In the genomic region with DNA sequence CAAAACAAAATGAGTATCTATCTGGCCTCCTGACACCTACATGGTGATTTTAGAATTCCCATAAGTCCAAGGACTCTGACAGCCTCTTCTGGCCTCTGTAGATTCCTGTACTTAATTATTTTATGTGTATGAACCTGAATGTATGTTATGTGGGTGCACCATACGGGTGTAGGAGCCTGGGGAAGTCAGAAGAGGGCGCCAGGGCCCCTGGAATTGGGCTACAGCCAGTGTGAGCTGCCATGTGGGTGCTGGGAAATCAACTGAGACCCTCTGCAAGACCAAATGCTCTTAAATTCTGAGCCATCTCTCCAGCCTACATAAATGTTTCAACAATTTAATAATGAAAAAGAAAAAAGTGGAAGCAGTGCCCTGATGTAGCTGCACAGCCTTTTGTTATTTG, we compare ENCODE assay signal across 17 mouse cellular contexts. TPM values are rescaled to one million over a fixed set of nuclear protein-coding genes. Genes with fewer than 3 reads are reported as not detected.
DNase-seq lines count a peak whose midpoint lies in the region; ATAC-seq and TF ChIP-seq lines count a peak whose summit lies in the region.
"Had no signal": no experiment of that assay in that cellular context is flagged by ENCODE, and none has a peak within 500 bp of the region (broad histone marks: within the 10 kb centered on the region; RNA-seq: fewer than 3 reads in every experiment).

No protein-coding gene starts in this region.

- no peaks in the 10 kb centered on the region for H3K27me3 ChIP-seq in heart, adult 2 months (ENCODE audit: control insufficient read depth, insufficient read depth, low read length)
- H3K27me3 ChIP-seq in heart, embryonic 11.5 days (ENCODE audit: control insufficient read depth, insufficient read depth, low read length), result no peaks in the 10 kb centered on the region
- H3K27me3 ChIP-seq in lung, postnatal 0 days (replicated peaks; ENCODE audit: insufficient read depth, low read length), result no peaks in the 10 kb centered on the region
- H3K27me3 ChIP-seq: hindbrain, embryonic 15.5 days; midbrain, embryonic 12.5 days had no signal

- 0 out of 2 replicates have a peak, but pooled peaks have one; percentile 7 for TF ChIP-seq CTCF in heart, adult 2 months (IDR thresholded peaks at IDR 0.05)
- TF ChIP-seq CTCF in lung, postnatal 0 days (IDR thresholded peaks at IDR 0.05), result no peak

- no peaks in the 10 kb centered on the region for H3K79me2 ChIP-seq in heart, adult 2 months (replicated peaks; ENCODE audit: control insufficient read depth, insufficient read depth, low read length)

- TF ChIP-seq POLR2A in heart, adult 2 months (IDR thresholded peaks at IDR 0.05; ENCODE audit: insufficient read depth, low read depth, low read length), result no peak

- no peak overlapping the region for H3K4me2 ChIP-seq in heart, embryonic 11.5 days
- H3K4me2 ChIP-seq in lung, postnatal 0 days (replicated peaks; ENCODE audit: low read depth, low read length), result no peak overlapping the region
- H3K4me2 ChIP-seq: hindbrain, embryonic 15.5 days; midbrain, embryonic 12.5 days had no signal

- no peak overlapping the region for H3K27ac ChIP-seq in heart, adult 2 months
- H3K27ac ChIP-seq in heart, embryonic 11.5 days (ENCODE audit: low read depth, low read length), result no peak overlapping the region
- H3K27ac ChIP-seq in lung, postnatal 0 days (ENCODE audit: low read length), result no peak overlapping the region
- H3K27ac ChIP-seq: hindbrain, embryonic 15.5 days; kidney, postnatal 0 days; midbrain, embryonic 12.5 days had no signal

- 55% methylated on average over 2 of the region's 2 CpGs for WGBS in heart, adult 2 months
- WGBS in heart, embryonic 11.5 days (ENCODE audit: insufficient replicate concordance), result 33% methylated on average over 2 of the region's 2 CpGs
- WGBS in lung, postnatal 0 days, result 23% methylated on average over 2 of the region's 2 CpGs

- no peaks in the 10 kb centered on the region for H3K36me3 ChIP-seq in heart, adult 2 months (ENCODE audit: control insufficient read depth, insufficient read depth, low read length)
- no peaks in the 10 kb centered on the region for H3K36me3 ChIP-seq in heart, embryonic 11.5 days (ENCODE audit: control insufficient read depth, insufficient read depth, low read length)
- no peaks in the 10 kb centered on the region for H3K36me3 ChIP-seq in lung, postnatal 0 days (ENCODE audit: insufficient read depth, low read length)
- H3K36me3 ChIP-seq: hindbrain, embryonic 15.5 days; midbrain, embryonic 12.5 days had no signal

- no peak for DNase-seq in heart, adult 2 months
- peak; percentile 3 for DNase-seq in lung, postnatal 0 days (ENCODE audit: low spot score)
- DNase-seq in lung, adult 18-20 months, result no peak
- peak; percentile 37 for DNase-seq in R1 (ENCODE audit: low read depth, low spot score)
- no peak for DNase-seq in embryo, embryonic 11 days
- DNase-seq in right cerebral cortex, postnatal 36 days (ENCODE audit: low spot score in 2 of 2), result no peak
- DNase-seq: heart, adult 18-20 months; heart, postnatal 10 days; right cerebral cortex, adult 18-20 months; thymus, postnatal 25 days had no signal

- H3K4me3 ChIP-seq in heart, adult 2 months, result no peak overlapping the region
- H3K4me3 ChIP-seq in heart, embryonic 11.5 days (ENCODE audit: low read depth, low read length), result no peak overlapping the region
- no peak overlapping the region for H3K4me3 ChIP-seq in lung, postnatal 0 days (ENCODE audit: low read depth, low read length)
- H3K4me3 ChIP-seq: hindbrain, embryonic 15.5 days; midbrain, embryonic 12.5 days; myocyte had no signal

- H3K9ac ChIP-seq in heart, adult 2 months (ENCODE audit: low read depth, low read length), result no peak overlapping the region
- no peak overlapping the region for H3K9ac ChIP-seq in heart, embryonic 11.5 days (ENCODE audit: low read depth, low read length)
- no peak overlapping the region for H3K9ac ChIP-seq in lung, postnatal 0 days (replicated peaks; ENCODE audit: low read depth)
- H3K9ac ChIP-seq: hindbrain, embryonic 15.5 days; midbrain, embryonic 12.5 days had no signal

- ATAC-seq in heart, embryonic 11.5 days (replicated peaks; ENCODE audit: insufficient number of reproducible peaks, low FRiP score, low TSS enrichment), result no peak
- no peak for ATAC-seq in lung, postnatal 0 days

- TF ChIP-seq EP300 in heart, adult 2 months (IDR thresholded peaks at IDR 0.05; ENCODE audit: insufficient read depth, low read depth, low read length), result no peak
- TF ChIP-seq EP300 in lung, postnatal 0 days (IDR thresholded peaks at IDR 0.05), result no peak

- intact Hi-C loops in heart, adult 2 months (cut with DNase I), result no loop called here

- no peaks in the 10 kb centered on the region for H3K4me1 ChIP-seq in heart, adult 2 months (ENCODE audit: control insufficient read depth, insufficient read depth, low read length)
- no peaks in the 10 kb centered on the region for H3K4me1 ChIP-seq in heart, embryonic 11.5 days (ENCODE audit: control insufficient read depth, insufficient read depth, low read length)
- H3K4me1 ChIP-seq in lung, postnatal 0 days (ENCODE audit: insufficient read depth, low read depth, low read length), result no peaks in the 10 kb centered on the region
- H3K4me1 ChIP-seq: hindbrain, embryonic 15.5 days; midbrain, embryonic 12.5 days had no signal

- H3K9me3 ChIP-seq in heart, embryonic 11.5 days (replicated peaks; ENCODE audit: control insufficient read depth, low read length), result no peaks in the 10 kb centered on the region
- H3K9me3 ChIP-seq in lung, postnatal 0 days (ENCODE audit: low read length), result no peaks in the 10 kb centered on the region
- H3K9me3 ChIP-seq: hindbrain, embryonic 15.5 days had no signal

RNA-seq across cellular contexts. Expression of a gene that starts 10.9 kb away (rescaled TPM):
- total RNA-seq in heart, adult 2 months (2021), result 100 to 1,000 TPM; 222 to 321 TPM
- 510 and 694 TPM in 2 replicates for polyA plus RNA-seq in heart, adult 2 months (2012; rRNA removed)
- polyA plus RNA-seq in heart, embryonic 11.5 days (2014; fragmentation: Nextera tagmentation; extraction: Ambion mirVana), result 1,448 and 1,508 TPM in 2 replicates
- 1,989 and 2,317 TPM in 2 replicates for polyA plus RNA-seq in lung, postnatal 0 days (2015; fragmentation: Nextera tagmentation; extraction: Ambion mirVana)

RNA-seq across cellular contexts. Expression of a gene that starts 23.9 kb away (rescaled TPM):
- total RNA-seq in heart, adult 2 months (2021), result not detected
- 0.15 and 0.21 TPM in 2 replicates for polyA plus RNA-seq in heart, adult 2 months (2012; rRNA removed)
- 0.57 TPM in 1 of 2 replicates, not detected in the other for polyA plus RNA-seq in heart, embryonic 11.5 days (2014; fragmentation: Nextera tagmentation; extraction: Ambion mirVana)
- 0.36 and 0.74 TPM in 2 replicates for polyA plus RNA-seq in lung, postnatal 0 days (2015; fragmentation: Nextera tagmentation; extraction: Ambion mirVana)
- total RNA-seq: heart, adult 18-20 months; heart, postnatal 10 days had no signal
- polyA plus RNA-seq: liver, embryonic 16.5 days; spleen, adult 2 months had no signal

RNA-seq across cellular contexts. Expression of a gene that starts 41.1 kb away (rescaled TPM):
- 10 to 100 TPM; 13.0 to 13.4 TPM for total RNA-seq in heart, adult 2 months (2021)
- polyA plus RNA-seq in heart, adult 2 months (2012; rRNA removed), result 25.8 and 27.3 TPM in 2 replicates
- 24.2 and 29.6 TPM in 2 replicates for polyA plus RNA-seq in heart, embryonic 11.5 days (2014; fragmentation: Nextera tagmentation; extraction: Ambion mirVana)
- polyA plus RNA-seq in lung, postnatal 0 days (2015; fragmentation: Nextera tagmentation; extraction: Ambion mirVana), result 18.1 and 19.6 TPM in 2 replicates

Comparison
In these comparisons a context has a peak if more than half of its experiments do, and no peak if none do; other contexts are left out.
1. DNase-seq: peak in lung, postnatal 0 days (single experiment) and R1 (single experiment); none in heart, adult 2 months (0 of 2), lung, adult 18-20 months (0 of 2), embryo, embryonic 11 days (single experiment) and right cerebral cortex, postnatal 36 days (0 of 2).